Mouse (Mus musculus): ENCODE data around the gene Magi3. TPM values are rescaled to one million over a fixed set of nuclear protein-coding genes. Genes with fewer than 3 reads are reported as not detected.

Gene Magi3
- 5.5 and 6.3 TPM in 2 replicates for polyA plus RNA-seq (2015; fragmentation: Nextera tagmentation; extraction: Ambion mirVana)

GRCm38 (mm10) chr3:104220295-104220965 lies at the start of gene Magi3:
Gene Magi3 (minus strand): TSS chr3:104220374.
- H3K27ac ChIP-seq (ENCODE audit: low read length): peak within 1 kb of the TSS; percentile 95
- peaks cover 12% of the 10 kb centered on the region for H3K4me1 ChIP-seq (ENCODE audit: control insufficient read depth, insufficient read depth, low read length)
- H3K4me2 ChIP-seq (ENCODE audit: low read depth, low read length): peak within 1 kb of the TSS; percentile 91
- peak; percentile 99 for ATAC-seq (ENCODE audit: insufficient read depth, low FRiP score)
- peak within 1 kb of the TSS; percentile 76 for H3K4me3 ChIP-seq (replicated peaks; ENCODE audit: low read length)
- no peaks in the 10 kb centered on the region for H3K36me3 ChIP-seq (ENCODE audit: control insufficient read depth, insufficient read depth, low read length)
- no peaks in the 10 kb centered on the region for H3K9me3 ChIP-seq (replicated peaks; ENCODE audit: control insufficient read depth, low read length)
- WGBS: under 1% methylated on average over 46 of the region's 46 CpGs
- peak within 1 kb of the TSS; percentile 92 for H3K9ac ChIP-seq (ENCODE audit: low read length)
- H3K27me3 ChIP-seq (ENCODE audit: control insufficient read depth, insufficient read depth, low read length): no peaks in the 10 kb centered on the region

- Histone ChIP-seq H3K27ac (ENCODE audit: low read length) (no peak overlapping the region), H3K27me3 (ENCODE audit: control insufficient read depth, insufficient read depth, low read length) (no peaks in the 10 kb centered on the region), H3K4me1 (ENCODE audit: control insufficient read depth, insufficient read depth, low read length) (no peaks in the 10 kb centered on the region), H3K9ac (ENCODE audit: low read length) (no peak overlapping the region), H3K4me2 (ENCODE audit: low read depth, low read length) (no peak overlapping the region), H3K4me3 (replicated peaks; ENCODE audit: low read length) (no peak overlapping the region), H3K36me3 (ENCODE audit: control insufficient read depth, insufficient read depth, low read length) (no peaks in the 10 kb centered on the region), H3K9me3 (replicated peaks; ENCODE audit: control insufficient read depth, low read length) (no peaks in the 10 kb centered on the region)
- WGBS: 77% methylated on average over 6 of the region's 6 CpGs
- ATAC-seq (ENCODE audit: insufficient read depth, low FRiP score): no peak
These were observed 44.5 kb upstream of the Magi3 start for GRCm38 (mm10) chr3:104264530-104265145.

GRCm38 (mm10) chr3:104260221-104260620 lies 40.0 kb upstream of the Magi3 start:
- Histone ChIP-seq H3K36me3 (ENCODE audit: control insufficient read depth, insufficient read depth, low read length) (no peaks in the 10 kb centered on the region), H3K4me1 (ENCODE audit: control insufficient read depth, insufficient read depth, low read length) (no peaks in the 10 kb centered on the region), H3K4me3 (replicated peaks; ENCODE audit: low read length) (no peak overlapping the region), H3K27me3 (ENCODE audit: control insufficient read depth, insufficient read depth, low read length) (no peaks in the 10 kb centered on the region), H3K4me2 (ENCODE audit: low read depth, low read length) (no peak overlapping the region), H3K9ac (ENCODE audit: low read length) (no peak overlapping the region), H3K9me3 (replicated peaks; ENCODE audit: control insufficient read depth, low read length) (no peaks in the 10 kb centered on the region), H3K27ac (ENCODE audit: low read length) (no peak overlapping the region)
- no peak for ATAC-seq (ENCODE audit: insufficient read depth, low FRiP score)
- 80% methylated on average over 5 of the region's 5 CpGs for WGBS

- Histone ChIP-seq H3K9ac (ENCODE audit: low read length) (no peak overlapping the region), H3K27ac (ENCODE audit: low read length) (no peak overlapping the region), H3K36me3 (ENCODE audit: control insufficient read depth, insufficient read depth, low read length) (no peaks in the 10 kb centered on the region), H3K9me3 (replicated peaks; ENCODE audit: control insufficient read depth, low read length) (no peaks in the 10 kb centered on the region), H3K4me2 (ENCODE audit: low read depth, low read length) (no peak overlapping the region), H3K27me3 (ENCODE audit: control insufficient read depth, insufficient read depth, low read length) (no peaks in the 10 kb centered on the region), H3K4me1 (ENCODE audit: control insufficient read depth, insufficient read depth, low read length) (no peaks in the 10 kb centered on the region), H3K4me3 (replicated peaks; ENCODE audit: low read length) (no peak overlapping the region)
- no peak for ATAC-seq (ENCODE audit: insufficient read depth, low FRiP score)
- 78% methylated on average over 4 of the region's 4 CpGs for WGBS
These were observed 39.0 kb upstream of the Magi3 start for GRCm38 (mm10) chr3:104259168-104259567.

- no peak overlapping the region for H3K27ac ChIP-seq (ENCODE audit: low read length)
These were observed 36.9 kb upstream of the Magi3 start for GRCm38 (mm10) chr3:104257041-104257440.

GRCm38 (mm10) chr3:104253760-104254159 lies 33.6 kb upstream of the Magi3 start:
- H3K36me3 ChIP-seq (ENCODE audit: control insufficient read depth, insufficient read depth, low read length): no peaks in the 10 kb centered on the region
- no peak overlapping the region for H3K4me3 ChIP-seq (replicated peaks; ENCODE audit: low read length)
- ATAC-seq (ENCODE audit: insufficient read depth, low FRiP score): no peak
- no peaks in the 10 kb centered on the region for H3K4me1 ChIP-seq (ENCODE audit: control insufficient read depth, insufficient read depth, low read length)
- no peak overlapping the region for H3K9ac ChIP-seq (ENCODE audit: low read length)
- no peak overlapping the region for H3K27ac ChIP-seq (ENCODE audit: low read length)
- H3K27me3 ChIP-seq (ENCODE audit: control insufficient read depth, insufficient read depth, low read length): no peaks in the 10 kb centered on the region
- no peaks in the 10 kb centered on the region for H3K9me3 ChIP-seq (replicated peaks; ENCODE audit: control insufficient read depth, low read length)
- WGBS: 60% methylated on average over 3 of the region's 3 CpGs
- no peak overlapping the region for H3K4me2 ChIP-seq (ENCODE audit: low read depth, low read length)

More at GRCm38 (mm10) chr3:104257041-104257440, 36.9 kb upstream of the Magi3 start:
- no peaks in the 10 kb centered on the region for H3K36me3 ChIP-seq (ENCODE audit: control insufficient read depth, insufficient read depth, low read length)
- H3K9me3 ChIP-seq (replicated peaks; ENCODE audit: control insufficient read depth, low read length): no peaks in the 10 kb centered on the region
- no peaks in the 10 kb centered on the region for H3K4me1 ChIP-seq (ENCODE audit: control insufficient read depth, insufficient read depth, low read length)
- WGBS: 42% methylated on average over 3 of the region's 3 CpGs
- no peak for ATAC-seq (ENCODE audit: insufficient read depth, low FRiP score)
- H3K9ac ChIP-seq (ENCODE audit: low read length): no peak overlapping the region
- H3K27me3 ChIP-seq (ENCODE audit: control insufficient read depth, insufficient read depth, low read length): no peaks in the 10 kb centered on the region
- no peak overlapping the region for H3K4me2 ChIP-seq (ENCODE audit: low read depth, low read length)
- H3K4me3 ChIP-seq (replicated peaks; ENCODE audit: low read length): no peak overlapping the region

- no peaks in the 10 kb centered on the region for H3K9me3 ChIP-seq (replicated peaks; ENCODE audit: control insufficient read depth, low read length)
- no peaks in the 10 kb centered on the region for H3K36me3 ChIP-seq (ENCODE audit: control insufficient read depth, insufficient read depth, low read length)
- no peak overlapping the region for H3K4me3 ChIP-seq (replicated peaks; ENCODE audit: low read length)
- H3K4me1 ChIP-seq (ENCODE audit: control insufficient read depth, insufficient read depth, low read length): no peaks in the 10 kb centered on the region
- WGBS: 57% methylated on average over 4 of the region's 4 CpGs
- ATAC-seq (ENCODE audit: insufficient read depth, low FRiP score): no peak
- H3K4me2 ChIP-seq (ENCODE audit: low read depth, low read length): no peak overlapping the region
- H3K9ac ChIP-seq (ENCODE audit: low read length): no peak overlapping the region
- H3K27ac ChIP-seq (ENCODE audit: low read length): no peak overlapping the region
- no peaks in the 10 kb centered on the region for H3K27me3 ChIP-seq (ENCODE audit: control insufficient read depth, insufficient read depth, low read length)
These were observed 27.7 kb upstream of the Magi3 start for GRCm38 (mm10) chr3:104247850-104248249.

- no peaks in the 10 kb centered on the region for H3K9me3 ChIP-seq (replicated peaks; ENCODE audit: control insufficient read depth, low read length)
- no peak overlapping the region for H3K9ac ChIP-seq (ENCODE audit: low read length)
- no peak for ATAC-seq (ENCODE audit: insufficient read depth, low FRiP score)
- no peak overlapping the region for H3K4me3 ChIP-seq (replicated peaks; ENCODE audit: low read length)
- H3K27ac ChIP-seq (ENCODE audit: low read length): no peak overlapping the region
- no peaks in the 10 kb centered on the region for H3K4me1 ChIP-seq (ENCODE audit: control insufficient read depth, insufficient read depth, low read length)
- H3K36me3 ChIP-seq (ENCODE audit: control insufficient read depth, insufficient read depth, low read length): no peaks in the 10 kb centered on the region
- no peak overlapping the region for H3K4me2 ChIP-seq (ENCODE audit: low read depth, low read length)
- WGBS: 59% methylated on average over 1 of the region's 1 CpGs
- H3K27me3 ChIP-seq (ENCODE audit: control insufficient read depth, insufficient read depth, low read length): no peaks in the 10 kb centered on the region
These were observed 26.9 kb upstream of the Magi3 start for GRCm38 (mm10) chr3:104247057-104247456.

- Histone ChIP-seq H3K36me3 (ENCODE audit: control insufficient read depth, insufficient read depth, low read length) (no peaks in the 10 kb centered on the region), H3K4me1 (ENCODE audit: control insufficient read depth, insufficient read depth, low read length) (no peaks in the 10 kb centered on the region), H3K9me3 (replicated peaks; ENCODE audit: control insufficient read depth, low read length) (no peaks in the 10 kb centered on the region), H3K9ac (ENCODE audit: low read length) (no peak overlapping the region), H3K4me2 (ENCODE audit: low read depth, low read length) (no peak overlapping the region), H3K4me3 (replicated peaks; ENCODE audit: low read length) (no peak overlapping the region), H3K27ac (ENCODE audit: low read length) (no peak overlapping the region), H3K27me3 (ENCODE audit: control insufficient read depth, insufficient read depth, low read length) (no peaks in the 10 kb centered on the region)
- no peak for ATAC-seq (ENCODE audit: insufficient read depth, low FRiP score)
- WGBS: 78% methylated on average over 8 of the region's 8 CpGs
These were observed 24.2 kb upstream of the Magi3 start for GRCm38 (mm10) chr3:104244373-104244772.
